Mouse (Mus musculus) embryonic fibroblast, embryonic 13.5 days (primary cell): ENCODE data around the gene Caln1. TPM values are rescaled to one million over a fixed set of nuclear protein-coding genes. Genes with fewer than 3 reads are reported as not detected.

ENCODE experiments used
- H3K27ac ChIP-seq: 2 replicates; pipeline ENCODE4 v1.5.1; 2012; ENCODE audit warnings: low read length, control low read depth, inconsistent platforms; ENCODE audit not compliant: insufficient read depth
- H3K4me1 ChIP-seq: 2 replicates; pipeline ENCODE4 v1.6.1; 2011; ENCODE audit warnings: low read length; ENCODE audit not compliant: control insufficient read depth, insufficient read depth
- H3K4me3 ChIP-seq: 2 replicates; pipeline ENCODE4 v1.5.1; 2011; ENCODE audit warnings: mild to moderate bottlenecking, control low read depth, low read length; ENCODE audit not compliant: insufficient read depth
- CTCF ChIP-seq: IDR thresholded peaks from 2 replicates; pipeline ENCODE4 v1.5.1; 2011; ENCODE audit warnings: mild to moderate bottlenecking, control low read depth, low read length, moderate library complexity, borderline replicate concordance; ENCODE audit not compliant: insufficient read depth
- POLR2A ChIP-seq: IDR thresholded peaks from 2 replicates; pipeline ENCODE4 v1.6.1; 2011; ENCODE audit warnings: low read depth, mild to moderate bottlenecking, control low read depth, low read length, moderate library complexity
- polyA plus RNA-seq: library from polyadenylated mRNA; stranded (reverse); fragments of >200 nt; gene quantifications from 2 replicates; pipeline ENCODE4 v1.2.4, GENCODE M21; 2011; ENCODE audit warnings: low read depth; ENCODE audit not compliant: missing spikeins, insufficient read length

Gene Caln1
- polyA plus RNA-seq, 1 experiment, result not detected

DNA sequence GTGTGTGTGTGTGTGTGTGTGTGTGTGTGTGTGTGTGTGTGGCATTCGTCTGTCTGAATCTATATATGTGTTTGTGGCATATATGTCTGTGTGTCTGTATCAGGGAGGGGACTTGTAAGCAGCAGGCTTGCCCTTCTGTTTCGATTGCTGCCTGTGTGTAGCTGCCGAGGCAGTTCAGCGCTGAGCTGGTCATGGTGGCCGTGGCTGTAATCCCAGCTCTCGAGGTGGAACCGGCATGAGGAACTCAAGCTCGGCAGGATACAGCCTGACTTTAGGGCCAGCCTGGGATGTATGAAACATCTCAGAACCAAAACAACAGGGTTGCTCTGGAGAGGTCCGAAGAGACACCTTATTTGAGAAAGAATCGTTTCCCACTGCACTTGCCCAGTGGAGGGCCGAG is 35.3 kb upstream of the Caln1 start:
- Histone ChIP-seq H3K4me3 (no peak overlapping the region), H3K27ac (no peak overlapping the region), H3K4me1 (no peaks in the 10 kb centered on the region)
- no peak for TF ChIP-seq POLR2A
- TF ChIP-seq CTCF, result no peak

DNA sequence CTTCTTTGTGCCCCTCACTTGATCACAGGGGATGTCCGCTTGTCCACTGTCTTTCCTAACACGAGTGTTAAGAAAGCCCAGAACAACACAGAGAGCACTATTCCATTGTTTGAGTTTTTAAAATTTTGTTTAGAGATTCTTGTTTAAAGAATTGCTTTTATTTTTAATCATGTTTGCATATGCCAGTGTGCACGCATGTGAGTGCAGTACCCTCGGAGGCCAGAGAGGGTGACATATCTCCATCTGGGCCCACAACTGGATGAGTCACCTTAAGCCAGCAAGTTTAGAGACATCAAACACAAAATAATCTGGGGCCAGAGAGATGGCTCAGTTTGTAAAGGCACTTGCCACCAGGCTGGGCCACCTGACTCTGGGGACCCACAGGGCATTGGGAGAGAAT is 33.8 kb upstream of the Caln1 start:
- Histone ChIP-seq H3K4me1 (no peaks in the 10 kb centered on the region), H3K4me3 (no peak overlapping the region), H3K27ac (no peak overlapping the region)
- TF ChIP-seq POLR2A, result no peak
- TF ChIP-seq CTCF, result no peak

DNA sequence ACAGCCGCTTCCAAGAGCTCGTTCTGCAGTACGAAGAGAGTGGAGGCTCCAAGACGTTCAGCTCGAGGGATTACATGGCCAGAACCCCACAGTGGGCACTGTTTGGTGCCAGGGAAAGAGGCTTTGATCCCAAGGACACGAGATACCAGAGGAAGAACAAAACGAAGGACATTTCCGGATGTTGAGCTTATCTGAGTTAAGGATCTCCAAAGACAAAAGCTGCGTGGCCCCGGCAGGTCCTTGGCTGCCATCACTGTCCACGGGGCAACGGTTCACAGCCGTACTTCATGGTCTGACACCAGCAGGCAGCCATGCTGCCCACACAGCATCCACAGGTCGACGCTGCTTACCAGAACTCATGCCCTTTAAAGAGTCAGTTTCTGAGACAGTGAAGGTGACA is 28.6 kb upstream of the Caln1 start:
- Histone ChIP-seq H3K4me1 (no peaks in the 10 kb centered on the region), H3K27ac (no peak overlapping the region), H3K4me3 (no peak overlapping the region)
- no peak for TF ChIP-seq POLR2A
- TF ChIP-seq CTCF, result no peak

DNA sequence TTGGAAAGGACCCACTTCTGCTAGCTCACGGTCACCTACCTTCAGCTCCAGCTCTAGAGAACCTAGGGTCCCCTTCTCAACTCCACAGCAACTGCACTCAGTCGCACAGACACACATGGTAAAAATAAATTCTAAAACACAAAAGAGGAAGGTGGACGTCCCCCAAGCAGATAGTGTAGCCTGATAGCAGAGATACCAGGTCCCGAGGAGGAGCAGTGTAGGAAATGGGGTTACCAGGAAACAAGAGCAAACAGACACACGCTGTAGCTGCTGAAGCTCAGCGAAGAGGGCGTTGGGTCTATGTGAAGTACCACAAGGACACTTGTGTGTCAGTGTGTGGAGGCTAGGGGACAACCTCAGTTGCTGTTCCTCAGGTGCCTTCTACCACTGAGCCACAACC is 24.3 kb upstream of the Caln1 start:
- no peaks in the 10 kb centered on the region for H3K4me1 ChIP-seq
- no peak for TF ChIP-seq POLR2A
- no peak for TF ChIP-seq CTCF
- H3K27ac ChIP-seq, result no peak overlapping the region
- H3K4me3 ChIP-seq, result no peak overlapping the region

DNA sequence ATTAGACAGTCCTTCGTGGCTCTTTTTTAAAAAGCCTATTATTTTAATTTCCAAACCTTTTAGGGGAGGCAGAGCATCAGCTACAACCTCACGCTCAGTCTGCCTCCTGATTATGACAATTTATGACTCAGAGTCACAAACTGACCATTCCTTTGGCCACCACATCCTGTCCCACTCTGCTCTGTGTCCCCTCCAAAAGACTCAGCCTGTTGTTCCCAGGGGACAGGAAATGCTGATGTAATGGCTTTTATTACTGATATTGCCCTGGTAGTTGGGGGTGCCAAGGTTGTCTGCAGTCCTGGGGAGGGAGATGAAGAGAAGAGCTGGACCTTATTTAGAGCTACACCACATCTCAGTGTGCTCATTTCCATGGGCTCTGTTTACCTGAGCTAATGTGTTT is 23.4 kb upstream of the Caln1 start:
- Histone ChIP-seq H3K27ac (no peak overlapping the region), H3K4me1 (no peaks in the 10 kb centered on the region), H3K4me3 (no peak overlapping the region)
- TF ChIP-seq CTCF, result no peak
- TF ChIP-seq POLR2A, result no peak

DNA sequence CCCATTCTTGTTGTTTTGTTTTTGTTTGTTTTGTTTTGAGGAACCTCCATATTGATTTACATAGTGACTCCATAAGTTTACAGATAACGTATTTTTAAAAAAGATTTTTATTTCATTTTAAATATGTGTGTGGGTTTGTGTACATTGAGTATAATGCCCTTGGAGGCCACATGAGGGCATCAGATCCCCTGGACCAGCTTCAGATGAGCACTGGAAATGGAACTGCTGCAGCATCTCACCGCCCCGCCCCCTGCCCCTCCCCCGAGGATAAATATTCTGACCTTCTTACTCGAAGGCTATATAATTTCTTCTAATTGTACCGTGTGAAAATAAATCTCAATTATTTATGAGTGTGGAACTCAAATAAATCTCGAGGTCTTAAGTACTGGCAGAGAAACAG is 14.0 kb upstream of the Caln1 start:
- Histone ChIP-seq H3K4me1 (no peaks in the 10 kb centered on the region), H3K27ac (no peak overlapping the region), H3K4me3 (no peak overlapping the region)
- TF ChIP-seq CTCF (no peak), POLR2A (no peak)

DNA sequence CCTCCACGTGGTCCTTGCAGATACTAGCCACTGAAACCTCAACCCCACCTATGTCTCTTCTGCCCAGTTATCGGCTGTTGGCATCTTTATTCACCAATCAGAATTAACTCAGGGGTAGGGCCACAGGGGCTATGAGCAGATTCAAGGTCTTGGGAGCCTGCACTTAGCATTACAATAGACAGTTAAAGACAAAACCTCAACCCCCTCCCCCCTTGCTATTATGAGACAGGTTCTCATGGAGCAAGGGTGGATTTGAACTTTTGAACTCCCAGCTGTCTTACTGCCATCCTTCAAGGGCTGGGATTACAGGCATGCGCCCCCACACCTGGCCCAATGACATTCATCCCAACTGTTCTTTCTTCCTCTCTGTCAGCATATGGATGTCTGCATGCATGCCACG is 6.1 kb upstream of the Caln1 start:
- TF ChIP-seq POLR2A (no peak), CTCF (no peak)
- H3K27ac ChIP-seq, result no peak overlapping the region
- H3K4me3 ChIP-seq, result no peak overlapping the region
- H3K4me1 ChIP-seq, result no peaks in the 10 kb centered on the region

DNA sequence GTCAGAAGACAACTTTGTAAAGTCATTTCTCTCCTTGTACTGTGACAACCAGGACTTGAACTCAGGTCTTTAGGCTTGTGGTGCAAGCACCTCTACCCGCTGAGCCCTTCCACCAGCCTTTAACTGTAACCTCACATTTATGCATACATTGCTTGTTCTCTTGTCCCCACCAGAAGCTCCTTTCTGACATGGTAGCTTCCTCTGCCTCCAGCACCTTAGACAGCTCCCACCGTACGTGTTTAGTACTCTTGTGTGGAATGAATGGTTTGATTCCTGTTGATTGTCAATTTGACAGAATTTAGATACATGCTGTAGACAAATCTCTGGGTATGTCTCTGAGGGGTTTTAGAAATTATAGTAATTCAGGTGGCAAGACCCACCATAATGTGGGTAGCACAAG is 5.5 kb upstream of the Caln1 start:
- no peaks in the 10 kb centered on the region for H3K4me1 ChIP-seq
- H3K27ac ChIP-seq, result no peak overlapping the region
- H3K4me3 ChIP-seq, result no peak overlapping the region
- TF ChIP-seq CTCF, result no peak
- no peak for TF ChIP-seq POLR2A

DNA sequence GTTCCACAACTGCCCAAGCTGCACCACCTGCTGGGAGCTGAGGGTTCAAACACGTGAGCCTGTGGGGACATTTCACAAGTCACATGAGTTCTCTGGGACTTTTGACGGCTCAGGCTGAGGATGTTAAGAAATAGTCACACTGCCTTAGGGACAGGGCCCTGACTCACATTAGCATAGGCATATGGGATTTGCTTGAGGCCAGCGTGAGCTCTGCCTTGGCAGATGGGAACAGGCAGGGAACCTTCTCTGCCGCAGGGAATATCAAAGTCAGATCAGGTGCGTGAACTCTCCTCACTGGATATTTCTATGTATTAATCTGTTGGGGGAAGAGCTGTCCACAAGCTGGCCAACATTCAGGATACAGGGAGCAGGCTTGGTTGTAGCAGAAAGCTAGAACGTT is 1.0 kb upstream of the Caln1 start:
- TF ChIP-seq POLR2A (no peak), CTCF (no peak)
- Histone ChIP-seq H3K27ac (no peak overlapping the region), H3K4me3 (no peak overlapping the region), H3K4me1 (no peaks in the 10 kb centered on the region)

DNA sequence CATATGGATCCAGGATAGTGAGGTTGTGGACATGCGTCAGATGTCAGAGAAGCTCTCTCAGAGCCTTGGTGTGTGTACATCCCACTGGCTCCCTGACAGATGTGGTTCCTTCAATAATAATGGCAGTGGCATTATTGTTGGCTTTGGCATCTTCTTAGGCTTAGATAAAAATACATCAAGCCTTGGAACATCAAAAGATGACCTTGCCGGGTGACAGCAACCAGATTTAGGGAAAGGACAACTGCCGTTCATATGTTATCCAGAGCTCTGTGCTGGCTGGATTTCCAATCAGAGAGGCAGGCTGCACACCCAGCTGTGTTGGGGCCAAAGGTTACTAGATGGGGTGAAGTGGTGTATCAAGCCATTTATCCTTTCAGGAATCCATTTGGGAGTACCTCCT is 6.2 kb downstream of the Caln1 start:
- H3K27ac ChIP-seq, result no peak overlapping the region
- H3K4me3 ChIP-seq, result no peak overlapping the region
- H3K4me1 ChIP-seq, result no peaks in the 10 kb centered on the region
- TF ChIP-seq CTCF (no peak), POLR2A (no peak)

DNA sequence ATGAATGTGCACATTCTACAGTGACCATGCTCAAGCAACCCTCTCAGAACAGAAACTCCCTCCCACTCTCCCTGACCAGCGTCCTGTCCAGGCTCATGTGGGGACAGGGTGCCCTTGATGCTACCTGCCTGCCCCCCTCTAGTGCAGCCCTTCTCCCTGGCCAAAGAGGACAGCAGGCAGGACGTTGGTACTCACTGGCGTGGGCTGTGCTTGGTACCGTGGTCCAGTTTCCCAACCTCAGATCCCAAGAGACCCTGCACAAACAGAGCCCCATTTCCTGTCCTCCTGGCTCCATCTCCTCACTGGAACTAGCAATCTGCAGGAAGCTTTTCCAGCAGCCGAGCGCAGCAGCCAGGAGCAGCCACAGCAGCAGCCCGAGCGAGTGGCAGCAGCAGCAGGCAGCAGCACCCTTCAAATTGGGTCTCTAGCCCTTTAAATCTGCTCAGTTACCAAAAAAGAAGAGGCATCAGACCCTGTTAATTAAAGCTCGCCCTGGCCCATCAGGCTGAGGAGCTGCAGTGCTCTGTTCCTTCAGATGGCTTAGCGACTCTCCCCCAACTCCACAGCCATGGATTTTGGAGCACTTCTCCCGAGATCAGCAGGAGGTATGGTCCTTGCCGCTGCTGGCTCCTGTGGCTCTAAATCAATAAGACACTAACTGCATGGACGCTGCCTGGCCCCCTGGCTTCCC is 15.1 kb downstream of the Caln1 start, which contains the start of gene A330070K13Rik:
TSS of gene A330070K13Rik (minus strand) at position 410 of the 691 bp plus-strand sequence.
- no peak for TF ChIP-seq CTCF
- no peak for TF ChIP-seq POLR2A
- no peak within 1 kb of the TSS for H3K4me3 ChIP-seq
- H3K27ac ChIP-seq, result no peak within 1 kb of the TSS
- no peaks in the 10 kb centered on the region for H3K4me1 ChIP-seq
